Mouse (Mus musculus) left cerebral cortex, postnatal 10 days (tissue): ENCODE results near the gene Sap18b. TPM values are rescaled to one million over a fixed set of nuclear protein-coding genes. Genes with fewer than 3 reads are reported as not detected.
A peak's percentile ranks its signal among the peaks of the same experiment; 100 is the strongest.

Experiments used
- DNase-seq, 2 experiments: peaks; one replicate each; pipeline ENCODE4 v3.0.0; 2021 to 2022; ENCODE audit warnings: low spot score in 2 of 2, mixed read lengths in 1 of 2; ENCODE audit errors: extremely low spot score in 1 of 2
- intact Hi-C: fragments of 180-260 bp; cut with DNase I; formaldehyde crosslinking; loops from one replicate; pipeline ENCODE4 v1.15.1; 2025
- total RNA-seq, 2 experiments: library from RNA; stranded (reverse); gene quantifications; 2 replicates each; pipeline ENCODE4 v1.2.3; 2021

Gene Sap18b
- total RNA-seq, 2 experiments from 2014 or later = 101 to 114 TPM

DNA sequence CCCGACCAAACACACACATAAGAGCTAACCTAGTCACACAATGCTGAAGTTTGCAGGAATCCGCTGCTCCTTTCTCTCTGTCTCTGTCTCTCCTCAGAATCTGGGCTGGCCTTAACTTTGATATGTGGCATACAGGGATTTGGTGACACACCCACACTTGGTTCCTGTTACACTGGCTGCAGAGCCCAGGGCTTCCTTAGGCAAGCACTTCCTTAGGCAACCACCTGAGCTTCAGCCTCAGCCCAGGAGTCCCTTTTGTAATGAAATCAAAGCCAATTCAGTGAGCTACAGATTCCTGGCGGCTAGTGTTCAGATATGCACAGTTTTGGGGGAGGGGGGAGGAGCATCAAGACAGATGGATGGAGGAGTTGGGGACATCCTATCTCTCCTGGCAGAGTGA lies 7.5 kb upstream of the Sap18b start:
- intact Hi-C loops = no loop called here
- DNase-seq = no peak

DNA sequence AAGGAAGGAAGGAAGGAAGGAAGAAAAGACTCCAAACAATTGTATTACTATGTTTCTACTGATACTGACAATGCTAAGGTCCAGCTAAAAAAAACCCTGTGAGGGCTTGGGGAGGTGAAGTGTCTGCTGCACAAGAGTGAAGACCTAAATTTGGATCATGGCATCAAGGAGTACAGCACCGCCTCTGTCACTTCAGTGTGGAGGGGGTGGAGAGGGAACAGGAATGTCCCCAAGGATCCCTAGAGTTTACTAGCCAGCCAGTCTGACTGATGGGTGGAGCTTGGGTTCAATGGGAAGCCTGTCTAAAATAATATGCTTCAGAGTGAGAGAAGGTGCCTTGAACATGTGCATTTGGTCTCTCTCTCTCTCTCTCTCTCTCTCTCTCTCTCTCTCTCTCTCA lies 6.9 kb upstream of the Sap18b start:
- DNase-seq = no peak
- intact Hi-C loops = no loop called here

DNA sequence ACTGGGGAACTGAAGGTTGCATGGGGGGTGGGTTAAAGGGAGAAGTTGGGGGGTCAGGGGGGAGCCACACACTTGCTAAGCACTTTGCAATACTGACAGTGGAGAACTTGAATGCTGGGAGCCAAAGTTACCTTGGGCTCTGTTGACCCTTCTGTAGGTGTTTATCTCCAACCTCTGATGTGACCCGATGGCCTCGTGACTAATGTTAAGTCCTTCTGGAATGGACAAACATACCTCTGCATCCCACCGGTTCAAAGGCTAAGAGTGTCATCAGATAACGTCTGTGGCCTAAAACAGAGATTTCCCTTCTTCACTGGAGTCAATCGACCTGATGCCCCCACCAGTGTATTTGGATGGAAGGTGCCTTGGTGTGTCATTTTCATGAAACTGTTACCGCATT lies 3.9 kb upstream of the Sap18b start:
- DNase-seq = no peak
- intact Hi-C loops = no loop called here

DNA sequence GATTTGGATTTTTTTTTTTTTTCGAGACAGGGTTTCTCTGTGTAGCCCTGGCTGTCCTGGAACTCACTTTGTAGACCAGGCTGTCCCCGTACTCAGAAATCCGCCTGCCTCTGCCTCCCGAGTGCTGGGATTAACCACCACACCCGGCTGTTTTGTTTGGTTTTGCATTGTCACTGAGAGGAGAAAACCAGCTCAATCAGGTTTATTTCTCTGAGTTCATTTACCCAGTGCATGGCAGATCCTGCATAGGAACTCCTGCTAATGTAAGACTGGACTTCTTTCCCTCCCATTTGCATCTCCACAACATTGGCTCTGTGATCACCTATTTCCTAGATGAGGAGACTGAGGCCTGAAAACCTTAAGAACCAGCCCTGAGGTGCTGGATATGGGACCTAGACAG lies 3.0 kb upstream of the Sap18b start:
- intact Hi-C loops = no loop called here

DNA sequence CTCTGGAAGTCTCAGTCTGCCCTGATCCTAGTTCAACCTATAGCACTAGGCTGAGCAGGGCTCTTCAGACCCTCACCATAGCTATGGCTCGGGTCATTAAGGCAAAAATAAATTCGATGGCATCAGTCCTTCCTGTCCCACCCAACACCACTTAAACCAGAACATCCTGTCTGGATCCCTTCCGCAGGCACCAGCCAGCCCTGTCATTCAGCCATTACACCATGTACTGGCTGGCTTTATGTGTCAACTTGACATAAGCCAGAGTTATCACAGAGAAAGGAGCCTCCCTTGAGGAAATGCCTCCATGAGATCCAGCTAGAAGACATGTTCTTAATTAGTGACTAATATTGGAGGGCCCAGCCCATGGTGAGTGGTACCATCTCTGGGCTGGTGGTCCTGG lies 2.4 kb upstream of the Sap18b start:
- intact Hi-C loops = no loop called here
- DNase-seq = no peak

More for the DNA sequence above, 3.0 kb upstream of the Sap18b start:
- DNase-seq = no peak

DNA sequence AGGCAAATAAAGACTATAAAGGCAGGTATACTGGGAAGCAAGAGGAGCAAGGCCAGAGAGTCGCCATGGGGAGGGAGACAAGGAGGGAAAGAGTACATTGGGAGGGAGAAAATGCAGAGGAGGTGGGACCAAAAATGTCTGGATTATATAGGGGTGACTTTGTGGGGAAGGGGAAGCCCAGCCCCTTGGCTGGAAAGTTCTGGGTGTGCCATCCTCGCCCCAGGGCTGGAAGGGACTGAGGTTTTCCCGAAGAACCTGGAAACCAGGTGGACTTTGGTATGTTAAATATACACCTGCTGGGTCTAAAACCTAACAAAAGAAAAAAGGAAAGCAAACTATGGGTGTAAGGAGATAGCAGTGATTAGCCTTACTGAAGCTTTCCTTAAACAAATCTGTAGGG lies 5.0 kb downstream of the Sap18b start:
- intact Hi-C loops = loop anchor here (5.0 to 10.0 kb wide), 3 partner anchors 58 to 225 kb away; no protein-coding TSS in a partner anchor
- DNase-seq = no peak

DNA sequence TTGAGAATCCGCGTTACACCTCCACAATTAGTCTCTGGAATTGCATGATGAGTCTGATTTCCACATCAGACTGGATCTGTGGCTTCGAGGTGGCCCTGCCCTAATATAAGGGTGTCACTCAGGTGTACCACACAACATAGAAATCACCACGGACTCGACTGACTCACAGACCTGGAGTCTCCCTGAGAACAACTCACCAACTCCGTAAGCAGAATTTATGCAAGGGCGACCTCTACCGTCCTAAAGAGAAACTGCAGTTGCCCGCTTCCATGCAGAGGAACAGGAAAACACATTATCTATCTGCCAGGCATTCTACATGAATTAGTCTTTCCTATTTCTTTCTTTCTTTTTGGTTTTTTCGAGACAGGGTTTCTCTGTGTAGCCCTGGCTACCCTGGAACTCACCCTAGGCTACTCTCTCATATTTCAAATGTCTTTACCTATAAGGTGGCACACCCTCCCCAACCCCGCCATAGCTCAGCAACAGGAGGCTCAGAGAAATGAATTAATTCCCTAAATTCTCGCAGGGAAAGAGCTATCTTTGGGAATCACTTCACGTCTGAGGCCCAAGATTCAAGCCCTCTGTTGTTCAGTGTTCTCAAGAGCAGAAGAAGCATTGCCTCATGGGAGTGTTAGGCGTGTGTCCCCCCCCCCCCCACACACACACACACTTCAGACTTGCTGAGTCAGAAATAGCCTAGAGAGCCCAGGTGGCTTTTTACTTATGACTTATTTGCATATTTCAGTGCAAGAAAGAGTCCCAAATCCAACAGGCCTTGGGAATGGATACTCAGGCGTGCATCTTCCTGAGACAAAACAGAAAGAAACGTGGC lies 7.7 kb downstream of the Sap18b start:
- intact Hi-C loops = loop anchor here (5.0 to 10.0 kb wide), 3 partner anchors 61 to 228 kb away; no protein-coding TSS in a partner anchor
- peak; percentile 77 to 82 for DNase-seq

DNA sequence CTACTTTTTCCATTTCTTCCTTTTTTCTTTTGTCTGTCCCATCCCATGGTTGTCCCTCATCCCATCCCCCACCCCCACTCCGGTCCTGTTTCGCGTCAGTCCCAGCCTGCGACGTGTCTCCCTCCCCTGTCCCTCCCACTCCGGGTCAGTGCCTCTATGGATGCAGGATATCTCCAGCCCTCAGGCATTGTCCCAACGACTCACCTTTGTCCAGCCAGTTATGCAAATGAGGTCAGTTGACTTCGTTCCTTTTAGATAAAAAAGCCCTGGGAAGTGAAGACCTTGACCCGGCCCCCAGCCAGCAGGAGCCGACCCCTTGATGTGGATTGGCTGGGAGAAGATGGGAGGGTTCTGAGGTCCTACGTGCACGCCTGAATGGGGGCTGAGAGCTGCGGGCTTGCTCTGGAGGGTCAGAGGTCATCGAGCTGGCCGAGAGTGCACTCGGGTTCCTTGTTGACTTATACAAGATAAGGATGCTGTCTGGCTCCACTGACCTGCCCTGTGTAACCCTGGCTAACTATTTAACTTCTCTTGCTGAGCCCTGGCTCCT lies 8.4 kb downstream of the Sap18b start:
- intact Hi-C loops = loop anchor here (5.0 to 10.0 kb wide), 3 partner anchors 61 to 229 kb away; no protein-coding TSS in a partner anchor
- DNase-seq = no peak

DNA sequence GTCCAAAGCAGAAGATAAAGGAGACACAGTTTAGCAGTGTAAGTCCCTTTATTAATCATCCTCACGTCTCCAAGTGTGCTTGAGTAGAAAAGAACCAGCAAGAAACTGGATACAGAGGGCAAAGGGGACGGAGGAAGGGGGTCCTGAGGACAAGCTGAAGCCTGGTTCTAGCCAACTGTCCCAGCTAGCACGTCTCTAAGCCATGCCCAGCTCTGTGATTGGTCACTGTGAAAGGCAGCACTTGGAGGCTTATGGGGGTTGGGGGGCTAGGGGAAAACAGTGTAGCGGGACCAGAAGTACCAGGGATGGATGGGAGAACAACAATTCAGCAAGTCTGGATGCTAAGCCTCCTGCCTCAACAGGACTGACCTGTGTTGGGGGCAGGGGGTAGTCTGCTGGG lies 10.7 kb downstream of the Sap18b start:
- intact Hi-C loops = loop anchor here (10.0 kb wide), 1 partner anchor 231 kb away; no protein-coding TSS in a partner anchor

DNA sequence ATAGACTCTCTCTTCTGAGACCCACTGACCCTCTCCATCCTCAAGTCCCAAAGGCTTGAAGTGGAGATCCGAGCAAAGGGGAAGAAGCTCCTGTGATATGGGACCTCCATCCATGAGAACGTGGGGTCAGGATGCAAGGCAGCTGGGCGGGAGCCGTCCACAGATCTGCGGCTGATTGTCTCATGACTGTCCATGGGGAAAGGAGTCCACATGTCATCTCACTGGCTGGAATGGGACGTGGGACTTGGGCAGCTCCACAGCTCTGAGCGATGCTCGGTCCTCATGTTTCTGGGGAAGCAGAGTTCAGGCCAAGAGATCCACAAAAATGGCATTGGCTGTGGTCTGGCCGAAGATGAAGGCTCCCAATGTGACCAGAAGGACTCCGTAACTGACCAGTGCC lies 12.1 kb downstream of the Sap18b start:
- intact Hi-C loops = loop anchor here (10.0 kb wide), 1 partner anchor 232 kb away; no protein-coding TSS in a partner anchor

More for the DNA sequence above, 10.7 kb downstream of the Sap18b start:
- no peak for DNase-seq

DNA sequence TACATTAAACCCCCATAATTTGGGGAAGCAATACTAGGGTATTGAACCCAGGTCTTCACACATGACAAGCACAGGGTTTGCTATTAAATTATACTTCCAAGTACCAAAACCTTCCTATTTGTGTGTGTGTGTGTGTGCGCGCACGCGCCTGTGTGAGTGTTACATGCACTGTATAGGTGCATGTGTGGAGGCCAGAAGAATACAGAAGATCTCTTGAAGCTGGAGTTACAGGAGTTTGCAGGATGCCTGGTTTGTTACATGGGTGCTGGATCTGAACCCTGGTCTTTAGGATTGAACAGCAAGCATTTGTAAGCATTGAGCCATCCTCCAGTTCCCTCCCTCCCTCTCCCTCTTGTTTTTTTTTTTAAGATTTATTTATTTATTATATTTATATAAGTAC lies 14.1 kb downstream of the Sap18b start:
- DNase-seq = no peak
- intact Hi-C loops = loop anchor here (10.0 kb wide), 1 partner anchor 234 kb away; no protein-coding TSS in a partner anchor

More for the DNA sequence above, 12.1 kb downstream of the Sap18b start:
- DNase-seq = no peak

DNA sequence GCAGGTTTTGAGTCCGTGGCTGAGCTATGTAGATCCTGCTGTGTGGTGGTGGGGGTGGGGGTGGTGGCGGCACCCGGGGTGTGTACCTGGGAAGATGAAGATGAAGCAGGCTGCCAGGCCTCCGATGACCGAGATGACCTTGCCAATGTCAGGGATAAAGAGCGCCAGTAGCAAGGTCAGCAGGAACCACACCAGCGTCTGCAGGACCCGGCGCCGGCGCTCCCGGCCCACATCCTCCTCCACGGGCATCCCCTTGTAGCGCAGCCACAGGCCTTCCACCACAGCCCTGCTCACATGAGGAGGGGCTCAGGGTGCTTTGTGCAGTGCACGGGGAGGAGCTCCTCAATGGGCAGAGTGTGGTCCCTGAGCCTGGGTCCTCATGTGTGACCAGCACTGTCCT lies 16.3 kb downstream of the Sap18b start:
- no peak for DNase-seq
- intact Hi-C loops = no loop called here

DNA sequence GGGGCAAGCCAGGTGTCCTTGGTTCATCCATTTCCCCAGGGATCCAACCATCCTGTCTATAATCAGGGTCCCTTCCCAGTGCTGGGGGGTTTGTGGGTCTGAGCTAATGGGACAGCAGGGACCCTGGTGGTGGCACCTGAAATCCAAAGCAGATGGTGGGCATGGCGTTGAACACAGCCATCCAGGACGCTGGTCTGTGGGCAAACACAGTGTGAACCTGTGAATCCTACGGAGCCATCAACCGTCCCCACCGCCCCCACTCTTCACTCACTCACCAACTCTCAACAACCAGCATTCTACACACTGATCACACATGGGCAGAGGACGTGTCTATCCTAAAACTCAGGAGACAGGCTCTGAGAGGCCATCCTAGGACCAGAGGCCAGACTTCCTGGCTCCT lies 18.8 kb downstream of the Sap18b start:
- no peak for DNase-seq
- intact Hi-C loops = no loop called here

DNA sequence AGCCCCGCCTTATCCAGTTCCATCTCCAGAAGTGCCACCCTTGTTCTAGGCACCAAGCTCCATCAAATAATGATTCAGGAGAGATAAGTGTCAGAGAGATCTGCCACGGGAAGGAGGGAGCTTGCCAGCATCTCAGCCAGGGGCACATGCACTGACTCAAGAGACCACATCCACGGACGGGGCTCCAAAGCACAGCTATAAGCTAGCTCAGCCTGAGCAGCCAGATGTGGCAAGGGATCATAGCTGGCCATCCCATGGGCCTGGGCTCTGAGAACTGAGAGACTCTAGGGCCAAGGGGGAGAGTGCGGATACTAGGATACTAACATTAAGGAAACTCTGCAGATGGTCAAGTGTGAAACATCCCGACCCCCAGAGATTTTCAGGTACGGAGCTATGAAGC lies 19.9 kb downstream of the Sap18b start:
- intact Hi-C loops = no loop called here
- no peak for DNase-seq

DNA sequence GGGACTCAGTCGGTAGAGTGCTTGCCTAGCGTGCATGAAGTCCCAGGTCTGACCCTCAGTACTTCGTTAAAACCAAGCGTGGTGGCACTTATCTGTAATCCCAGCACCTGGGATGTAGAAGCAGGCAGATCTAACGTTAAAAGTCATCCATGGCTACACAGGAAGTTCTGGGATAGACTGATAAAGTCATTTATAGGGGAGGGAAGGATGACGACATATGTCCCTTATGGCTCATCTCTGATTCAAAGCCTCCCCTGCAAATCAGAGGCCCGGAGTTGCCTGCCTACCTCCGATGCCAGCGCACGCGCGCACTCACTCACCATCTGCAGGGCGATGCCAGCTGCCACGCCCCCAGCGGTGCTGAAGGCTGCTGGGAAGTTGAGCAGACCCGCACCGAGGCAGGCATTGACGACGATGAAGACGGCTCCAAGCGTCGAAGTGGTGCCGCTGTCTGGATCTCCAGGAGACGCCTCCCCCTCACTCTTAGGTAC lies 23.0 kb downstream of the Sap18b start:
- intact Hi-C loops = no loop called here
- DNase-seq = peak in 1 of 2 experiments; percentile 45

DNA sequence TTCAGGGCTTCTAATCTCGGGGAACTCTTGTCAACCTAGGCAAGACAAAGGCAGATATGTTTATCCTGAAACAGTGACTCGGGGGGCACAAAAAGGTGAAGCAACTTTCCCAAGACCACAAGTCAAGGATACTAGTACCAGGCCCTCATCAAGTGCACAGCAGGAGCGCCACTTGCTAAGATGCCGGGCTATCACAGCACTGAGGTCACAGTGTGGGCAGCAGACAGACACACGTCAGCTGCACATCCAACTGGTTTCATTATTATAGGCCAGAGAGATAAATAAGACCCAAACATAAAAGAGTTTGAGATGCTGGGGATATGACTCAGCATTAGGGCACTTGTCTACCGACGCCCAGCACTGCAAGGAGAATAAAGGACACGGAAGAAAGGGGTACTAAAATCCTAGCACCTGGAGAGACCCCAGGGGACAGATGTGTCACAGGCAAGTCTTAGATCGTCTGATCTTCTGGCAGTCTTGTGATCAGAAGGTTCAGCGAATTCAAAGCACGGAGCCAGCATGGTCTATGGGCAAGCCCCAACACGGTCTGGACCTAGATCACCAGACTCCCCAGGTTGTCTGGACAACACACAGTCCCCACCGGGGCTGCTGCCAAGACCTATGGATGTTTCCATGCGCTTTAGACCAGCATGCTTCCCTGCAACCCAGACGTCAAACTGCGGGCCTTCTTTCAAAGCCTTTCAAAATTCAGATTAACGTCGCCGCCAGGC lies 23.8 kb downstream of the Sap18b start:
- DNase-seq = no peak
- intact Hi-C loops = no loop called here

DNA sequence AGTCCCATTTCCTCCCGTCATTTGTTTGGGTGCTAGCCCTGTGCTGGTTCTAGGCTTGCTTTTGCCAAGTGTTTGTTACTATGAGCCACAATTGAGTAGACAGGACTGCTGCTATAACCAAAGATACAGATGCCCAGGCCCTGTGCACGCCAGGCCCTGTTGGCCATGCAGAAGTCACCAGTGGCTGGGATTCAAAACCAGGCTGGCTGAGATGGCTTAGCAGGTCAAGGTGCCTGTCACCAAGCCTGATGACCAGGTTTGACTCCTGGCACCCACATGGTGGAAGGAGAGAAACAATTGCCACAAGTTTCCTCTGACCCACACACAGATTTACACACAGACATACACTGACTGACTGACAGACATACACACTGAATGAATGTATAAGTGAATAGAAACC lies 25.2 kb downstream of the Sap18b start:
- intact Hi-C loops = no loop called here
- DNase-seq = no peak

DNA sequence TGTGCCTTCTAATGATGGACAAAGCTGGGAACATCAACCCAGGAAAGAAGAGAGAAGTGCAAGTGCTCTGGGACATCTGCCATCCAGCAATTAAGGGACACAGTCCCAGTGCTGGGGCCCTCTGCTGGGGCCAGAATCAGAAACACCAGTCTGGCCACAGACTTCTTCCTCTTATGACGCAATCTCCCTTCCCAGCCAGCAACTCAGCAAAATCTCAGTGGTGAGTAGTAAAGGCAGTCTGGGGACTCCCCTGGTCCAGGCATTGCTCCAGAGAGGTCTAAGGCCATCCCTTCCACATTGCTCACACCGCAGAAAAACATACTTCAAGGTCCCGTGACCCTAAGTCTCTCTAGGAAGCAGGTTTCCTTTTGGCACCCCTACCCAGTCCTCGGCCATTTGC lies 27.1 kb downstream of the Sap18b start:
- intact Hi-C loops = no loop called here
- no peak for DNase-seq

DNA sequence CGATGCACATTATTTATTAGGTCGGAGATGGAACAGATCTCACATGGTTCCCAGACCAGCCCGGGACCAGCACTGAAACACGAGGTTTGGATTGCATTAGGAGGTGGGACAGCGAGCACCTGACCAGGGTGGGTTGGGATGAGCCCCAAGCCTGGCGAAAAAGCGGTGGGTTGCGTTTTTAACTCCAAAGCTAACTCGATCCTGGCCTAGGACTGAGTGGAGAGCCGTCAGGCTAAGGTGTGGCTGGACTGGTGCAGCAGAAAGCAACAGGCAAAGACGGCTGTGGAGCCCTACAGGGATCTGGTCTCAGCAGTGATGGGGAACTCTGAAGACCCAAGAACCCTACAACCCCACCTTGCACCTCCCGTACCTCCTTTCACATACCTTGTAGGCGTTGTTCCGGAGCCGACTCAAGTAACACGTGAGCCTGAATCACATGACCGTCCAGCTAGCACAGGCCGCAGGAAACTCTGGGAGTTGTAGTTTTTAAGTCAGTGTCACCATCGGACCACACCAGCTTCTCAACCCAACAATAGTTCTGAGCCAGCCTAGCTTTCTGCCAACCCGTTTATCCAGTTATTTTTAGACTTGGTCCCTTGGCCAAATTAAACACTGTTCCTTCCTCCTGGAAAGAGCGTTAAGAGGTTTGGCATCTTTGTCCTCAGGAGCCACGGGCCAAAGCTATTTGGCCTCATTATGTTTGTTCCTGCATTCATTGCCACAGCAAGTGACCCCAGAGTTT lies 28.1 kb downstream of the Sap18b start, which contains the start of gene Slc38a7:
Gene Slc38a7 (minus strand): TSS at position 438 of the 742 bp plus-strand sequence.
- intact Hi-C loops = no loop called here
- DNase-seq = peak; percentile 73 to 88
